Mouse (Mus musculus): ENCODE results near the gene Ppp4c. TPM values are rescaled to one million over a fixed set of nuclear protein-coding genes. Genes with fewer than 3 reads are reported as not detected.

Ppp4c gene
- polyA plus RNA-seq, 1 experiment from 2014 or later: 94.3 TPM

DNA sequence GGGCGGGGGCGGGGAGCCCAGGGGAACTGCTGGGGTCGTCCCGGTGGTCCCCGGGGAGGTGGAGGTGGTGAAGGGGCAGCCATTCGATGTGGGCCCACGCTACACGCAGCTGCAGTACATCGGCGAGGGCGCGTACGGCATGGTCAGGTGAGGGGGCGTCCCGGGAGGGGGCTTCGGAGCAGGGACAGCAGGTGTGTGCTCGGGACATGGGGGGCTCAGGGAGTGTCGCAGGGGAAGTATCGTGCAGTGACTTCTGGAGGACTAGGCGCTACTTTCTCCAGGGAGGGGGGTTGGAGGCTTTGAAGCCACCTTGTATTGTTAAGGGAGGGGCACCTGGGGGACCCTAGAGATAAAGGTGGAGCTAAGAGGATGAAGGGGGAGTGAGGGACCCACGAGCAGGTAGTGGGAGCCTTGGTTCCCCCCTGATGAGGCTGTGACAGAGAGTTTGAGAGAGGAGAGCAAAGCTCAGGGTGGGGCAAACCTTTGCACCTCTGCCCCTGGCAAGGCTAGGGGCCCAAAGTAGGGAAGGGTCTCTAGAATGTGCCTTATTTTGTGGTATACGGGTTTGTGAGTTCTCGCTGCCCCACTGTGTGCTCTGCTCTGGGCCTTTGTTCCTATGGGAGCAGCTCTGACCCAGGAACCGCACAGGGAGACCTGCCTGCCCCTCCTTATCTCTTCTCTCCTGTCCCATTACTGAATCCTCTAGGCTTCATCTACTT lies 32.5 kb downstream of the Ppp4c start:
- ChIA-PET POLR2A (interaction anchor here (1.0 to 1.5 kb wide), 2 partner anchors 15 to 25 kb away, joined by 3 to 6 read pairs; no protein-coding TSS in a partner anchor), CTCF (no interaction called here)
- TF ChIP-seq CTCF (IDR thresholded peaks at IDR 0.05): no peak
- ATAC-seq (no peak), DNase-seq (ENCODE audit: low read depth, low spot score) (no peak)
- in situ Hi-C loops (cut with MboI; ENCODE audit: low pct_unique_long_range_greater_than_20kb): no loop called here
- H3K27me3 ChIP-seq: no peaks in the 10 kb centered on the region

DNA sequence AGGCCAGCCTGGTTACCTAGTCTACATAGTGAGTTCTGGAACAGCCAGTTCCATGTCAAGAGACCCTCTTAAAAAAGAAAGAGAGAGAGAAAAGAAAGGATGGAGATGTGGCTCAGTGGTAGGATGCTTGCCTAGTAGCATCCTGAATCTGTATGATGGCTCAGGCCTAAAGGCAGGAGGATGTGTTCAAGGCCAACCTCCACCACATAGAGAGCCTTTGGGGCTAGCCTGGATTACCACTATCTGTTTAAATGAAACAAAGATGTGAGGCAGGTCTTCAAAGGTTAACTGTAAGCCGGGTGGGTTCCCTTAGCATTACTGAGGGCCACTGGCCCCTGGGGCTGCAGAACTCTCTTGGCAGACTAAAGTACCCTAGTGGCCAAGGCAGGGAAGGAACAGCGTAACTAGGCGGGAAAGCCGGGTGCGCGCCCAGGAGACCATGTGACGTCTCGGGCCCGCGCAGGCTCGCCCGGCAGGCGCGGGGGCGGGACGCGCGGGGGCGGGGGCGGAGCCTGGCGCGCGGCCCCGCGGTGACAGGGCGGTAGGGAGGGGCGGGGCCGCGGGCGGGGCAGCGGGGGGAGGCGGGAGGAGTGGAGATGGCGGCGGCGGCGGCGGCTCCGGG lies 33.1 kb downstream of the Ppp4c start, which contains the start of gene Mapk3:
Gene Mapk3, plus strand, starts transcription at position 552 of the 622 bp plus-strand sequence.
- DNase-seq (ENCODE audit: low read depth, low spot score) (no peak), ATAC-seq (peak; percentile 72)
- ChIA-PET CTCF (interaction anchor here (1.0 kb wide), 1 partner anchor 11 kb away, joined by 4 read pairs; no protein-coding TSS in a partner anchor), POLR2A (no interaction called here)
- TF ChIP-seq CTCF (IDR thresholded peaks at IDR 0.05): no peak
- no peaks in the 10 kb centered on the region for H3K27me3 ChIP-seq
- in situ Hi-C loops (cut with MboI; ENCODE audit: low pct_unique_long_range_greater_than_20kb): no loop called here

DNA sequence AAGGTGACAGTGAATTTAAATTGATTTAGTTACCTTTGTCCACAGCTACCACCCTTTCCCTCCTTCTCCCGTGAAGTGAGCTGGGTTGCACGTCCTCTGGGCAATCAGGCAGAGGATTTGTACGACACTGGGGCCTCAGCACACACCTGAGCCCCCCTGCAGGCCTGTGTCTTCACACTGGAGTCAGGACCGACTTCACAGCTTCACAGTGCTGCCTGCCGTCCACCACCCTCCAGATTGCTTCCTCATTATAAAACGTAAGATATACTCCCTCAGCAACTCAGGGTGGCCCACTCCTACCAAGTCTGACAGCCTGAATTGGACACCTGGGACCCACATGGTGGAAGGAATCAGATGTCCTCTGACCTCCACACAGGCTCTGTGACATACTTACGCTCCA lies 33.8 kb downstream of the Ppp4c start:
- ATAC-seq: no peak
- DNase-seq (ENCODE audit: low read depth, low spot score): no peak
- CTCF ChIA-PET: interaction anchor here (1.0 kb wide), 1 partner anchor 11 kb away, joined by 4 read pairs; no protein-coding TSS in a partner anchor
- no peaks in the 10 kb centered on the region for H3K27me3 ChIP-seq
- TF ChIP-seq CTCF (IDR thresholded peaks at IDR 0.05): no peak
- in situ Hi-C loops (cut with MboI; ENCODE audit: low pct_unique_long_range_greater_than_20kb): no loop called here
- POLR2A ChIA-PET: no interaction called here

DNA sequence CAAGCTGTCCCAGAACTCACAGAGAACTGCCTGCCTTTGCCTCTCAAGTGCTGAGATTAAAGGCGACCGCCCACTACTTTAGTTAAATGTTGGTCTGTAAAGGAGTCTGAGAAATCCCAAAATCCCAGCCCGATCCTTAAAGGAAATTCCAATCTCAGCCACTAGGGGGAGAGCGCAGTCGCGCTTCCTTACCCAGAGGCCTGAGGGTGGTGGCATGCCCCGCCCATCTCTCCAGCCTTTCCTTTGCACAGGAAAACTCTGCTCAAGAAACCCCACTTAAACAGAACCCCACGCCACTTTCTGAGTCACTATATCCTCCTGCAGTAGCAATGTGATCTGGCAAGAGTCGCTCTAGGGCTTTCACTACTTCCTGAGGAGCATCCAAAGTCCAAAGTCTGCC lies 37.4 kb downstream of the Ppp4c start:
- ChIA-PET CTCF (interaction anchor here (0.8 to 1.6 kb wide), 6 partner anchors 11 to 261 kb away, joined by 3 to 5 read pairs (median 3); partner anchors contain the start of gene Pagr1b), POLR2A (no interaction called here)
- in situ Hi-C loops (cut with MboI; ENCODE audit: low pct_unique_long_range_greater_than_20kb): no loop called here
- ATAC-seq (peak; percentile 61), DNase-seq (ENCODE audit: low read depth, low spot score) (no peak)
- H3K27me3 ChIP-seq: no peaks in the 10 kb centered on the region
- TF ChIP-seq CTCF (IDR thresholded peaks at IDR 0.05): peak; percentile 94

DNA sequence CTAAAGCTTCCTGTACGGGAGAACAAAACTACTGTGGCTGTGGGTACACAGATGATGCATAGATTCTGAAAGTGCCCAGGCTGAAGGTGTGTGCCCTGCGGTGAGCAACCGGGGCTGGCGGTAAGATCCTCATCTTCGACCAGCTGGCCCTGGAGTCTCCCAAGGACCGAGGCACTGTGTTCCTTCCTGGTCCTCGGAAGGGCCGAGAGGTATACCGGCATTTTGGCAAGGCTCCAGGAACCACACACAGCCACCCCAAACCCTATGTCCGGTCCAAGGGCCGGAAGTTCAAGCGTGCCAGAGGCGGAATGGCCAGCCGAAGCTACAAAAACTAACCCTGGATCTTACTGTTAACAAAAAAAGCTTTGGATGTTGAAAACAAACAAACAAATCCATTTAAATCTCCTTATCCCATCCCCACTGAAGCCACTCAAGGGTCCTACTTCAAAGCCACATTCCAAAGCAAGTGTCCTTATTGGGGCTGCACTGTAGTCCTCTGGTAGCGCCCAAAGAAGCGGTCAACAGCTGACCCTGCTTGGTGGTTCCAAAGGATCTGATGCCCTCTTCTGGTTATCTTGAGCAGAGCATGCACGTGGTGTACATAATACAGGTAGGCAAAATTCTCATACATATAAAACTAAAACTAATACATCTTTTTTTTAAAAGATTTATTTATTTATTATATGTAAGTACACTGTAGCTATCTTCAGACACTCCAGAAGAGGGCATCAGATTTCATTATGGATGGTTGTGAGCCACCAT lies 42.5 kb downstream of the Ppp4c start:
- POLR2A ChIA-PET: no interaction called here
- no peak for DNase-seq (ENCODE audit: low read depth, low spot score)
- no peaks in the 10 kb centered on the region for H3K27me3 ChIP-seq
- in situ Hi-C loops (cut with MboI; ENCODE audit: low pct_unique_long_range_greater_than_20kb): no loop called here
- CTCF ChIA-PET: interaction anchor here (1.7 kb wide), 1 partner anchor 25 kb away, joined by 3 read pairs; no protein-coding TSS in a partner anchor
- peak; percentile 37 for TF ChIP-seq CTCF (IDR thresholded peaks at IDR 0.05)
- no peak for ATAC-seq

DNA sequence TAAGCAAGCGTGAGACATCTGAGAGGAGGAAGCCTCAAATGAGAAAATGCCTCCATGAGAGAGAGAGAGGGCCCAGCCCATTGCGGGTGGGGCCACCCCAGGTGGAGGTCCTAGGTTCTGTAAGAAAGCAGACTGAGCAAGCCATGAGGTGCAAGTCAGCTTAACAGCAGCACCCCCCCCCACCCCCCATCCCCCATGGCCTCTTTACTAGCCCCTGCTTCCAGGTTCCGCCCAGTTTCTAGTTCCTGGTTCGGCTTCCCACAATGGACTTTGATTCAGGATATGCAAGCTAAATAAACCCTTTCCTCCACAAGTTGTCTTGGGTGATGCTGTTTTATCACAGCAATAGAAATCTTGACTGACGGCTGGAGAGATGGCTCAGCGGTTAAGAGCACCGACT lies 43.5 kb downstream of the Ppp4c start:
- no peak for TF ChIP-seq CTCF (IDR thresholded peaks at IDR 0.05)
- CTCF ChIA-PET: no interaction called here
- POLR2A ChIA-PET: interaction anchor here (0.6 kb wide), 1 partner anchor 20 kb away, joined by 3 read pairs; no protein-coding TSS in a partner anchor
- DNase-seq (ENCODE audit: low read depth, low spot score) (no peak), ATAC-seq (no peak)
- no peaks in the 10 kb centered on the region for H3K27me3 ChIP-seq
- in situ Hi-C loops (cut with MboI; ENCODE audit: low pct_unique_long_range_greater_than_20kb): no loop called here

DNA sequence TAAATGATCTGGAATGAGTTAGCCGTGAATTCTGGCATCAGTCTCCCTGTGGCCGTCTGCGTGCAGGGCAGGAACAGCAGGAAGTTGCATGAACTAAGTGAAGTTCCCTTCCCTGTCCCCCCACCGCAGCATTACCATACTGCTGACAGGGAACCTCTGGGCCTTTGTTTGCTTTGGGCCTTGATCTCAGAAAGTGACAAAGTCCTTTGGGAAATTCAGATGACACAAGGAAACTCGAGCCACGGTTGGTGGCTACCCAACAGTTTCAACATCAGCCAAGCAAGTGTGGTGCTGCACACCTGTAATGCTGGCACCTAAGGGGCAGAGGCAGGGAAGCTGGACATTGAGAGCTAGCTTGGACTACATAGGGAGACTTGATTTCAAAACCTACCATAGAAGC lies 45.5 kb downstream of the Ppp4c start:
- DNase-seq (ENCODE audit: low read depth, low spot score) (no peak), ATAC-seq (no peak)
- no peak for TF ChIP-seq CTCF (IDR thresholded peaks at IDR 0.05)
- in situ Hi-C loops (cut with MboI; ENCODE audit: low pct_unique_long_range_greater_than_20kb): no loop called here
- no peaks in the 10 kb centered on the region for H3K27me3 ChIP-seq
- ChIA-PET POLR2A (no interaction called here), CTCF (no interaction called here)

DNA sequence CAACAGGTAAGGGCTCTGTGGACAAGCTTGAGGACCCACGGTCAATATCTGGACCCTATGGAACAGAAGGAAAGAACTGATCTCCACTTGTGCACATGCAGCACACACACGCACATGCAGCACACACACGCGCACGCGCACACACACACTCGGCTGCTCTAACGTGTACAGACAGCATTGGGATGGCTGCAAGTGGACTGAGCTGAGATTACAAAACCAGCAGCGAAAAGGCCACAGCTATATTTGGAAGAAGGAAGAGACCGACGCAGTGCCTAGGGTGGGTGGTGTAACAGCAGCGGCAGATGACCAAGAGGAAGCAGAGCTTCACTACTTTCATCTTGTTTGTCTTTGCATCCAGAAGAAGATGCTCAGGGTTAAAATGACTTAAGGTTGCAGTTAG lies 46.2 kb downstream of the Ppp4c start:
- DNase-seq (ENCODE audit: low read depth, low spot score) (no peak), ATAC-seq (no peak)
- H3K27me3 ChIP-seq: no peaks in the 10 kb centered on the region
- POLR2A ChIA-PET: no interaction called here
- TF ChIP-seq CTCF (IDR thresholded peaks at IDR 0.05): no peak
- CTCF ChIA-PET: no interaction called here
- in situ Hi-C loops (cut with MboI; ENCODE audit: low pct_unique_long_range_greater_than_20kb): no loop called here

DNA sequence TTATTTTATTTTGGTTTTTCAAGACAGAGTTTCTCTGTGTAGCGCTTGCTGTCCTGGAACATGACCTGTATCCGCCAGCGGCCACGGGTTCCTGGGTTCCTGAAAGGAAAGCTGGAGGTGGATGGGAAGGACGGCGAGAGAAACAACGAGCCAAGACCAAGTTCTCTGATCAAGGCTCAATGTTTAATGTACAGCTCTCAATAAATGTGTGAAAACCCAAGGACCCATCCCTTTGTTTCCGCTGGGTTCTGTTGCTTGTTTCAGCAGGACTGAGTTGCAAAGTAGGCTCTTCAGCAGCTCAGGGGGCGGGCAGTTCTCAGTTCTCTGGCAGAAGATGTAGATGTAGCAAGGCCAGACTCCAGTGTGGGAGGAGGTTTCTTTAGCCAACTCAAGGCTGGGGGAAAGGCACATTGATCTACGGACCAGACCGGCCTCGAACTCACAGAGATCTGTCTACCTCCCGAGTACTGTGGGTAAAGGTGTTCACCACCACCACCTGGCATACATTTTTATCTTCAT lies 50.3 kb downstream of the Ppp4c start:
- in situ Hi-C loops (cut with MboI; ENCODE audit: low pct_unique_long_range_greater_than_20kb): no loop called here
- ChIA-PET CTCF (interaction anchor here (1.4 kb wide), 1 partner anchor 9 kb away, joined by 3 read pairs; no protein-coding TSS in a partner anchor), POLR2A (no interaction called here)
- no peaks in the 10 kb centered on the region for H3K27me3 ChIP-seq
- no peak for ATAC-seq
- DNase-seq (ENCODE audit: low read depth, low spot score): no peak
- no peak for TF ChIP-seq CTCF (IDR thresholded peaks at IDR 0.05)

DNA sequence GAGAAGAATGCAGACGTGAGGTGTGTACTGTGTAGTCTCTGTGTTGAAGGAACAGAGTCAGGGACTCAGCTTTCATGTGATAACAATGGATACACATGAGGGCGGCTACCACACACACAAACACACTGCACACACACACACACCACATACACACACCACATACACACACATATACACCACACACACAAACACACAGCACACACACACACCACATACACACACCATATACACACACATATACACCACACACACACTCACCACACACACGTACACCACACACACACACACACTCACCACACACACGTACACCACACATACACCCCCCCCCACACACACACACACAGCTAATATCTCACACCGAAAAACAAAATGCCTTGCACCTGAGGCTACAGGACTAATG lies 50.8 kb downstream of the Ppp4c start:
- no peak for DNase-seq (ENCODE audit: low read depth, low spot score)
- TF ChIP-seq CTCF (IDR thresholded peaks at IDR 0.05): no peak
- ChIA-PET POLR2A (no interaction called here), CTCF (interaction anchor here (0.6 to 1.4 kb wide), 2 partner anchors 10 to 47 kb away, joined by 3 read pairs; no protein-coding TSS in a partner anchor)
- H3K27me3 ChIP-seq: no peaks in the 10 kb centered on the region
- no peak for ATAC-seq
- in situ Hi-C loops (cut with MboI; ENCODE audit: low pct_unique_long_range_greater_than_20kb): no loop called here
